20 mouse cellular contexts compared by ENCODE assay signal in genomic region chr6:94661321-94661720, GRCm38 (mm10).
"Had no signal": no experiment of that assay in that cellular context is flagged by ENCODE, and none has a peak within 500 bp of the region (broad histone marks: within the 10 kb centered on the region; RNA-seq: fewer than 3 reads in every experiment).

No protein-coding gene starts in this region.

- DNase-seq: kidney, postnatal 10 days; kidney, postnatal 36 days; left cerebral cortex, postnatal 4 days; liver, postnatal 0 days; lung, embryonic 14.5 days; lung, postnatal 10 days; lung, postnatal 36 days; midbrain, embryonic 14.5 days; right cerebral cortex, adult 18-20 months; right cerebral cortex, postnatal 14 days; right cerebral cortex, postnatal 4 days; spleen, adult 18-20 months; thymus, postnatal 25 days had no signal

- H3K4me3 ChIP-seq: kidney, embryonic 15.5 days; limb, embryonic 12.5 days; limb, embryonic 15.5 days; neural tube, embryonic 12.5 days; neural tube, embryonic 15.5 days; stomach, embryonic 15.5 days had no signal

- ATAC-seq: liver, postnatal 0 days had no signal

- H3K27ac ChIP-seq: kidney, embryonic 15.5 days; limb, embryonic 12.5 days; limb, embryonic 15.5 days; liver, embryonic 14.5 days; neural tube, embryonic 12.5 days; neural tube, embryonic 15.5 days; stomach, embryonic 15.5 days had no signal
